Mouse (Mus musculus) forebrain, embryonic 11.5 days (tissue): ENCODE data around the gene Shank1. TPM values are rescaled to one million over a fixed set of nuclear protein-coding genes. Genes with fewer than 3 reads are reported as not detected.

Experiments used
- ATAC-seq: fragments of 200-750 bp; cut with Nextera tagmentation; replicated peaks from 2 replicates; pipeline ENCODE4 v1.8.0; 2017; ENCODE audit warnings: moderate TSS enrichment; ENCODE audit not compliant: low FRiP score
- DNase-seq: peaks from one replicate; pipeline ENCODE4 v3.0.0-alpha.2; 2017; ENCODE audit warnings: low spot score
- H3K27ac ChIP-seq: fragments of 300-500 bp; sonication (generic); 2 replicates; pipeline ENCODE4 v1.5.1; 2014; ENCODE audit warnings: low read depth, low read length
- H3K27me3 ChIP-seq: fragments of 300-500 bp; sonication (generic); 2 replicates; pipeline ENCODE4 v1.6.1; 2014; ENCODE audit warnings: mild to moderate bottlenecking, low read length, mixed read lengths; ENCODE audit not compliant: control insufficient read depth, insufficient read depth
- H3K36me3 ChIP-seq: fragments of 300-500 bp; sonication (generic); 2 replicates; pipeline ENCODE4 v1.6.1; 2014; ENCODE audit warnings: mild to moderate bottlenecking, low read length, moderate library complexity, mixed read lengths; ENCODE audit not compliant: control insufficient read depth, insufficient read depth
- H3K4me1 ChIP-seq: fragments of 300-500 bp; sonication (generic); replicated peaks from 2 replicates; pipeline ENCODE4 v1.6.1; 2014; ENCODE audit warnings: low read length, mixed read lengths; ENCODE audit not compliant: control insufficient read depth, insufficient read depth
- H3K4me2 ChIP-seq: fragments of 300-500 bp; sonication (generic); 2 replicates; pipeline ENCODE4 v1.6.1; 2014; ENCODE audit warnings: low read depth, mild to moderate bottlenecking, low read length, moderate library complexity, mixed read lengths; ENCODE audit not compliant: severe bottlenecking
- H3K4me3 ChIP-seq: fragments of 300-500 bp; sonication (generic); 2 replicates; pipeline ENCODE4 v1.5.1; 2014; ENCODE audit warnings: low read depth, low read length
- H3K9ac ChIP-seq: fragments of 300-500 bp; sonication (generic); 2 replicates; pipeline ENCODE4 v1.6.1; 2014; ENCODE audit warnings: low read length
- H3K9me3 ChIP-seq: fragments of 300-500 bp; sonication (generic); 2 replicates; pipeline ENCODE4 v1.6.1; 2016; ENCODE audit warnings: low read length, mixed read lengths; ENCODE audit not compliant: control insufficient read depth
- WGBS: fragments of 180-500 bp; shearing (Covaris S2); extraction: QIAGEN DNeasy Blood & Tissue Kit; methylation state at CpG from one replicate; pipeline ENCODE4 v1.1.7; 2014; 5-methylcytosine and 5-hydroxymethylcytosine counted together
- polyA plus RNA-seq: library from polyadenylated mRNA; unstranded; fragments of >200 nt; fragmentation: Nextera tagmentation; extraction: Ambion mirVana; gene quantifications from 2 replicates; pipeline ENCODE4 v1.2.1, GENCODE M21; 2014

The Shank1 gene
- polyA plus RNA-seq, 1 experiment from 2014 or later = 4.2 TPM

DNA sequence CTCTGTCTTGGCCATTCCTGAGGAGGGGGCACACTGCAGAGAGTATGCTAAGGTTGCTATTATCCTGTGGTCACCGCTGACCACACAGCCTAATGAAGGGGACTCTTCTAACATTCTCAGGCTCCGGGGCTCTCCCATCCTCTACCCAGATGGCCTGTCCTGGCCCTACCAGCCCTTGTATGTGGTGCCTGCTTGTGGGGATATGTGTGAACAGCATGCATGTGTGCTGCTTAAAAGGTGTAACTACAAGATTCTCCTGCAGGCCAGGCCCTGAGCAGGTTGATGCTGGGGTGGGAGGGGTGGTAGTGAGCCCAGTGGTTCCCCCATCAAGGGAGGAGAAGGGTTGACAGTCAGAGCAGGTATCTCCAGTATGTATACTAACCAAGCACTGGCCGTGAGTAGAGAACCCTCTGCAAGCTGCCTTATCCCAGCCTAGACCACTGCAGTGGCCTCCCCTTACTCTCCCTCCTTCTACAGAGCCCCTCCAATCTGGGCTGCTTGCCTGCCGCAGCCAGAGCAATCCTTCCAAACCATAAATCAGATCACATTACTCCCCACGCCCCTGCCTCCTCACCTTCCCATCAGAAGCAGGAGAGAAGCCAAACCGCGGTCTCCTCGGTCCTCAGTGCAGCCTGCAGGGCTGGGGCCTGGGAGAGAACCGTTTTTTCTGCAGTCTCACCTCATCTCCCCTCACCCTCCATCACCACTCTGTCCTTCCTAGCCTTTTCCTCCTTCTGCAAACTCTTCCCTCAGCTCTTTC lies 2.6 kb upstream of the Shank1 start:
- ATAC-seq = no peak
- H3K4me1 ChIP-seq = peaks cover 22% of the 10 kb centered on the region
- no peak for DNase-seq
- 49% methylated on average over 9 of the region's 9 CpGs for WGBS
- H3K27ac ChIP-seq = no peak overlapping the region
- no peak overlapping the region for H3K4me3 ChIP-seq
- no peak overlapping the region for H3K9ac ChIP-seq
- H3K4me2 ChIP-seq = no peak overlapping the region
- no peaks in the 10 kb centered on the region for H3K9me3 ChIP-seq
- H3K27me3 ChIP-seq = peaks cover 2% of the 10 kb centered on the region
- no peaks in the 10 kb centered on the region for H3K36me3 ChIP-seq

GRCm38 (mm10) chr7:44310285-44310877 lies 328 bp downstream of the Shank1 start:
- H3K27ac ChIP-seq = no peak overlapping the region
- WGBS = 0% methylated on average over 36 of the region's 40 CpGs
- H3K4me3 ChIP-seq = peak overlapping the region; percentile 53
- no peaks in the 10 kb centered on the region for H3K36me3 ChIP-seq
- peaks cover 18% of the 10 kb centered on the region for H3K4me1 ChIP-seq
- DNase-seq (peak; percentile 72), ATAC-seq (peak; percentile 22; the same call in 1 of the 2 replicates)
- H3K4me2 ChIP-seq = peak overlapping the region; percentile 97
- H3K9me3 ChIP-seq = no peaks in the 10 kb centered on the region
- H3K9ac ChIP-seq = peak overlapping the region; percentile 67
- peaks cover 2% of the 10 kb centered on the region for H3K27me3 ChIP-seq

DNA sequence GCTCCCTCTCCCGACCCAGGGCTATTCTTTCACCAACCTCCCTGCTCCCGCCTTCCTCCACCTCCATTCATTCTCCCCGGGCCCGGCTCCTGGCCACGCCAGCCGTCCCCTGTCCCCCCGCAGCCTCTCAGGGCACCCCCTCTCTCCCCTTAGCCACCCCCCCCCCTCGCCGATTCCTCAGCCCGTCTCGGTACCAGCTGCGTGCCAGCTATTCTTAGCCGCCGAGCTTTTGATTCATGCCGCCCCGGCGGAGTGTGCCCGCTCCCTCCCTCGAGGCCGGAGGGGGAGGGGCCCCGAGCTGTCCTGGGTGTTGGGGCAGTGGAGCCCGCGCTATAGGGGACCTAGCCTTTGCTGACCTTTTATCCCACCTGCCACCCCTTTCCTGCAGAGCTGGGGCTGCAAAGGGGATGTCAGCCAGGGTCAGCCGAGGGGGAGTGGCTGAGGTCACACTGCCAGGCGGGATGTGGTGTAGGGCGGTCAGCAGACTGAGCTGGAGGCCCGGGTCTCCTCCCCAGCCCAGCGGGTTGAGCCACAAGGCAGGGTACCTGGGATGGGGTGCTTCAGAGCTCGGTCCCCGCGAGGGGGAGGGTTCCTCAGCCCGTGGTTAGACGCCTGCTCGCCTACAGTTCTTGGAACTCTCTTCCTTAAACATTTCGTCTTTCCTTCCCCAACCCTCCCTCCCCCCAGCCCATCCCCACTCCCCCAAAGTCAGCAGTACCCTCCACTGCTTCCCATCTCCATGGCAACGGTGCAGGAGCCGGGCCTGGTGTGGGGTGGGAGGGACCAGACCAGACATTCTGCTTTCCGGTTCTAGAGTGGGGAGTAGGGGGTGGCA lies 1.0 kb downstream of the Shank1 start:
- Histone ChIP-seq H3K4me3 (peak overlapping the region; percentile 53), H3K9ac (peak overlapping the region; percentile 67), H3K4me2 (peak overlapping the region; percentile 97), H3K27ac (peak overlapping the region; percentile 18; the same call in 1 of the 2 replicates), H3K4me1 (peaks cover 13% of the 10 kb centered on the region), H3K36me3 (no peaks in the 10 kb centered on the region), H3K27me3 (peaks cover 2% of the 10 kb centered on the region), H3K9me3 (no peaks in the 10 kb centered on the region)
- DNase-seq = peak; percentile 75
- WGBS = under 1% methylated on average over 36 of the region's 38 CpGs
- ATAC-seq = peak; percentile 62

GRCm38 (mm10) chr7:44311713-44312304 lies 1.8 kb downstream of the Shank1 start:
- Histone ChIP-seq H3K9ac (peak overlapping the region; percentile 67; the same call in 1 of the 2 replicates), H3K4me1 (peaks cover 13% of the 10 kb centered on the region), H3K36me3 (no peaks in the 10 kb centered on the region), H3K27me3 (peaks cover 2% of the 10 kb centered on the region), H3K4me3 (no peak overlapping the region), H3K4me2 (peak overlapping the region; percentile 97; the same call in 1 of the 2 replicates), H3K9me3 (no peaks in the 10 kb centered on the region), H3K27ac (no peak overlapping the region)
- WGBS = 17% methylated on average over 6 of the region's 6 CpGs
- ATAC-seq = no peak
- DNase-seq = no peak

GRCm38 (mm10) chr7:44312484-44312883 lies 2.4 kb downstream of the Shank1 start:
- Histone ChIP-seq H3K36me3 (no peaks in the 10 kb centered on the region), H3K27ac (no peak overlapping the region), H3K4me2 (no peak overlapping the region), H3K9me3 (no peaks in the 10 kb centered on the region), H3K27me3 (peaks cover 2% of the 10 kb centered on the region), H3K9ac (no peak overlapping the region), H3K4me1 (peaks cover 13% of the 10 kb centered on the region), H3K4me3 (no peak overlapping the region)
- WGBS = 74% methylated on average over 16 of the region's 16 CpGs
- DNase-seq = peak; percentile 53
- no peak for ATAC-seq

DNA sequence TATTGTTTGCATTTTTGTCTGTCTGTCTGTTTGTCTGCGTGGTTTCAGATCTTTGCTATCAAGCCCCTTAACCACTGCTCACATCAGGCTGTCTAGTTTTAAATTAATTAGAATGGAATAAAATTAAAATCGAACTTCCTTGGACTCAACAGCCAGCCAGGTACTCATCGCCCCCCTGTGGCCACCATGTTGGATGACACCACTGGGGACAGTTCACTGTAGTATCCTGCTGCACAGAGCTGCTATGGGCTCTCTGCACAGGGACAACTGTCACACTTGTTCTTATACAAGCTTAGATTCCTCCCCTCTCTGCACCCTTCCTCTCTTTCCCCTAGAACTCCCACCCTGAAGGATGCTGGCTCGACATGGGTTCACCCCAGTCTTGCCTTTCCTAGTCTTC lies 7.9 kb downstream of the Shank1 start:
- no peaks in the 10 kb centered on the region for H3K9me3 ChIP-seq
- H3K9ac ChIP-seq = no peak overlapping the region
- no peaks in the 10 kb centered on the region for H3K36me3 ChIP-seq
- H3K27me3 ChIP-seq = no peaks in the 10 kb centered on the region
- no peak overlapping the region for H3K27ac ChIP-seq
- no peak overlapping the region for H3K4me3 ChIP-seq
- H3K4me1 ChIP-seq = no peaks in the 10 kb centered on the region
- no peak for DNase-seq
- ATAC-seq = 0 out of 2 replicates have a peak, but pooled peaks have one; percentile 46
- 42% methylated on average over 4 of the region's 4 CpGs for WGBS
- no peak overlapping the region for H3K4me2 ChIP-seq

GRCm38 (mm10) chr7:44320886-44321285 lies 10.8 kb downstream of the Shank1 start:
- H3K4me1 ChIP-seq = no peaks in the 10 kb centered on the region
- H3K9ac ChIP-seq = no peak overlapping the region
- no peak overlapping the region for H3K27ac ChIP-seq
- no peak overlapping the region for H3K4me3 ChIP-seq
- no peaks in the 10 kb centered on the region for H3K36me3 ChIP-seq
- WGBS = 71% methylated on average over 8 of the region's 8 CpGs
- no peaks in the 10 kb centered on the region for H3K27me3 ChIP-seq
- H3K4me2 ChIP-seq = no peak overlapping the region
- ATAC-seq (no peak), DNase-seq (no peak)
- H3K9me3 ChIP-seq = no peaks in the 10 kb centered on the region

- Histone ChIP-seq H3K4me3 (no peak overlapping the region), H3K4me1 (no peaks in the 10 kb centered on the region), H3K4me2 (no peak overlapping the region), H3K36me3 (no peaks in the 10 kb centered on the region), H3K9me3 (no peaks in the 10 kb centered on the region), H3K27me3 (no peaks in the 10 kb centered on the region), H3K9ac (no peak overlapping the region), H3K27ac (no peak overlapping the region)
- DNase-seq (no peak), ATAC-seq (no peak)
- WGBS = 83% methylated on average over 1 of the region's 1 CpGs
Observed at GRCm38 (mm10) chr7:44322290-44322689, 12.2 kb downstream of the Shank1 start.
